Mouse (Mus musculus) adrenal gland, postnatal 36 days (tissue): Measurements from ENCODE around the gene Car14. TPM values are rescaled to one million over a fixed set of nuclear protein-coding genes. Genes with fewer than 3 reads are reported as not detected.
"Not testable (repeated sequence)": the region's sequence is repeated elsewhere in the genome, so short reads cannot be mapped to it uniquely, and the experiment has no call there.

Source experiments
- DNase-seq, 2 experiments: peaks; one replicate each; pipeline ENCODE4 v3.0.0; 2021; ENCODE audit warnings: mixed read lengths in 1 of 2
- long read RNA-seq, 2 experiments: library from polyadenylated mRNA; stranded (forward); transcript quantifications; one replicate each; pipeline ENCODE4 v2.0.0; 2021; ENCODE audit warnings: borderline sequencing depth in 2 of 2
- total RNA-seq, 2 experiments: library from RNA; stranded (reverse); gene quantifications; 2 replicates each; pipeline ENCODE4 v1.2.3; 2021

Gene Car14
- 1 to 10 TPM; 1.3 to 1.6 TPM for total RNA-seq
- long read RNA-seq, experiment 1, partial matches to known transcripts, result 1 of 4 reads
- long read RNA-seq, experiment 1, other reads (novel, unspliced or antisense), result 3 of 4 reads
- long read RNA-seq, experiment 2, partial matches to known transcripts, result 0 of 3 reads
- long read RNA-seq, experiment 2, other reads (novel, unspliced or antisense), result 2 of 3 reads

- peak in 1 of 2 experiments; percentile 25 for DNase-seq
Measured at GRCm38 (mm10) chr3:95904568-95904967, at the start of gene Car14. TSS of gene Car14 (minus strand) at chr3:95904691.

- DNase-seq, result no peak
Measured at GRCm38 (mm10) chr3:95953522-95953921, 49.0 kb upstream of the Car14 start.

- DNase-seq, result no peak
Measured at GRCm38 (mm10) chr3:95953023-95953422, 48.5 kb upstream of the Car14 start.

- not testable (repeated sequence) for DNase-seq
Measured at GRCm38 (mm10) chr3:95951566-95951965, 47.1 kb upstream of the Car14 start.

- DNase-seq, result peak; percentile 93 to 94
Measured at GRCm38 (mm10) chr3:95950763-95951551, 46.5 kb upstream of the Car14 start.

- no peak for DNase-seq
Measured at GRCm38 (mm10) chr3:95948325-95948724, 43.8 kb upstream of the Car14 start.

- peak in 1 of 2 experiments; percentile 27 for DNase-seq
Measured at GRCm38 (mm10) chr3:95945731-95946240, 41.3 kb upstream of the Car14 start.

GRCm38 (mm10) chr3:95944742-95945141 lies 40.3 kb upstream of the Car14 start:
- no peak for DNase-seq

GRCm38 (mm10) chr3:95943226-95943625 lies 38.7 kb upstream of the Car14 start:
- DNase-seq, result no peak

GRCm38 (mm10) chr3:95942749-95943148 lies 38.3 kb upstream of the Car14 start:
- no peak for DNase-seq

GRCm38 (mm10) chr3:95938835-95939234 lies 34.3 kb upstream of the Car14 start:
- peak in 1 of 2 experiments; percentile 22 for DNase-seq

GRCm38 (mm10) chr3:95938217-95938616 lies 33.7 kb upstream of the Car14 start:
- DNase-seq, result peak; percentile 64 to 67

GRCm38 (mm10) chr3:95934448-95934847 lies 30.0 kb upstream of the Car14 start:
- DNase-seq, result no peak

- no peak for DNase-seq
Measured at GRCm38 (mm10) chr3:95933111-95933750, 28.7 kb upstream of the Car14 start.

GRCm38 (mm10) chr3:95932566-95932965 lies 28.1 kb upstream of the Car14 start:
- DNase-seq, result no peak

GRCm38 (mm10) chr3:95932157-95932556 lies 27.7 kb upstream of the Car14 start:
- DNase-seq, result no peak

GRCm38 (mm10) chr3:95931471-95931870 lies 27.0 kb upstream of the Car14 start:
- DNase-seq, result no peak

- no peak for DNase-seq
Measured at GRCm38 (mm10) chr3:95930471-95930789, 25.9 kb upstream of the Car14 start.

GRCm38 (mm10) chr3:95929581-95930470 lies 25.3 kb upstream of the Car14 start:
- DNase-seq, result peak; percentile 53 to 72

- peak; percentile 96 to 97 for DNase-seq
Measured at GRCm38 (mm10) chr3:95928658-95929503, 24.4 kb upstream of the Car14 start, which contains the start of gene Anp32e. TSS of gene Anp32e (plus strand) at chr3:95929246.

- DNase-seq, result no peak
Measured at GRCm38 (mm10) chr3:95928261-95928657, 23.8 kb upstream of the Car14 start.
